Mouse (Mus musculus) brain, embryonic 14.5 days (tissue): ENCODE measurements around the gene Camta1.

Experiments
- CTCF ChIP-seq: fragments of 200-500 bp; IDR thresholded peaks from 2 replicates; pipeline ENCODE4 v1.5.1; 2012; ENCODE audit warnings: inconsistent platforms, mild to moderate bottlenecking, moderate library complexity, borderline replicate concordance; ENCODE audit not compliant: insufficient read depth, insufficient read length; ENCODE audit errors: extremely low read depth
- POLR2A ChIP-seq: fragments of 200-500 bp; IDR thresholded peaks from 2 replicates; pipeline ENCODE4 v1.6.1; 2012; ENCODE audit warnings: mild to moderate bottlenecking, inconsistent platforms, borderline replicate concordance; ENCODE audit not compliant: poor library complexity, insufficient read depth, insufficient read length, severe bottlenecking; ENCODE audit errors: extremely low read depth

- TF ChIP-seq POLR2A (no peak), CTCF (peak; percentile 74; the same call in 1 of the 2 replicates)
Measured at GRCm38 (mm10) chr4:151073108-151073744, 788.5 kb downstream of the Camta1 start.
